Mouse (Mus musculus) forebrain, postnatal 0 days (tissue): ENCODE measurements around the gene Ptprd. TPM values are rescaled to one million over a fixed set of nuclear protein-coding genes. Genes with fewer than 3 reads are reported as not detected.

Experiments used
- ATAC-seq: fragments of 200-750 bp; cut with Nextera tagmentation; 2 replicates; pipeline ENCODE4 v1.8.0; 2017; ENCODE audit warnings: mild to moderate bottlenecking, moderate library complexity
- DNase-seq: peaks from one replicate; pipeline ENCODE4 v3.0.0-alpha.2; 2015
- H3K27ac ChIP-seq: fragments of 300-500 bp; sonication (generic); 2 replicates; pipeline ENCODE4 v1.5.1; 2014; ENCODE audit warnings: low read depth, mild to moderate bottlenecking, antibody characterized with exemption, low read length, moderate library complexity, mixed read lengths
- H3K27me3 ChIP-seq: fragments of 300-500 bp; sonication (generic); 2 replicates; pipeline ENCODE4 v1.6.1; 2014; ENCODE audit warnings: mild to moderate bottlenecking, low read length, mixed read lengths; ENCODE audit not compliant: insufficient read depth
- H3K36me3 ChIP-seq: fragments of 300-500 bp; sonication (generic); 2 replicates; pipeline ENCODE4 v1.6.1; 2014; ENCODE audit warnings: mild to moderate bottlenecking, moderate library complexity; ENCODE audit not compliant: insufficient read depth
- H3K4me1 ChIP-seq: fragments of 300-500 bp; sonication (generic); 2 replicates; pipeline ENCODE4 v1.6.1; 2014; ENCODE audit warnings: antibody characterized with exemption; ENCODE audit not compliant: insufficient read depth
- H3K4me2 ChIP-seq: fragments of 300-500 bp; sonication (generic); 2 replicates; pipeline ENCODE4 v1.6.1; 2014; ENCODE audit warnings: low read depth, mild to moderate bottlenecking, moderate library complexity
- H3K4me3 ChIP-seq: fragments of 300-500 bp; sonication (generic); 2 replicates; pipeline ENCODE4 v1.5.1; 2014; ENCODE audit warnings: low read depth, low read length, mixed read lengths
- H3K9ac ChIP-seq: fragments of 300-500 bp; sonication (generic); 2 replicates; pipeline ENCODE4 v1.6.1; 2014; ENCODE audit warnings: mild to moderate bottlenecking
- H3K9me3 ChIP-seq: fragments of 300-500 bp; sonication (generic); 2 replicates; pipeline ENCODE4 v1.6.1; 2016; ENCODE audit warnings: low read length
- CTCF ChIP-seq: sonication (generic); IDR thresholded peaks from 2 replicates; pipeline ENCODE4 v1.5.1; 2016; ENCODE audit warnings: antibody characterized with exemption, control low read depth, low read depth
- WGBS: fragments of 180-500 bp; shearing (Covaris S2); extraction: QIAGEN DNeasy Blood & Tissue Kit; methylation state at CpG from one replicate; pipeline ENCODE4 v1.1.7; 2014; 5-methylcytosine and 5-hydroxymethylcytosine counted together
- polyA plus RNA-seq: library from polyadenylated mRNA; unstranded; fragments of >200 nt; fragmentation: Nextera tagmentation; extraction: Ambion mirVana; gene quantifications from 2 replicates; pipeline ENCODE4 v1.2.1, GENCODE M21; 2015
- total RNA-seq: library from RNA; depleted of rRNA; stranded (reverse); fragments of >200 nt; gene quantifications from 2 replicates; pipeline ENCODE4 v1.2.3, GENCODE M21; 2014

The Ptprd gene
- total and polyA plus RNA-seq, 2 experiments from 2014 or later, result 58.3 to 120 TPM

- Histone ChIP-seq H3K4me3 (no peak overlapping the region), H3K9ac (no peak overlapping the region), H3K27me3 (no peaks in the 10 kb centered on the region), H3K27ac (no peak overlapping the region), H3K4me1 (no peaks in the 10 kb centered on the region), H3K9me3 (no peaks in the 10 kb centered on the region), H3K4me2 (no peak overlapping the region), H3K36me3 (no peaks in the 10 kb centered on the region)
- ATAC-seq (no peak), DNase-seq (no peak)
- WGBS, result 80% methylated on average over 3 of the region's 3 CpGs
- no peak for TF ChIP-seq CTCF
Observed at GRCm38 (mm10) chr4:76297375-76297774, 1914.4 kb downstream of the Ptprd start.

GRCm38 (mm10) chr4:76292733-76293357 lies 1918.9 kb downstream of the Ptprd start:
- Histone ChIP-seq H3K4me2 (no peak overlapping the region), H3K9ac (no peak overlapping the region), H3K4me1 (no peaks in the 10 kb centered on the region), H3K27ac (no peak overlapping the region), H3K4me3 (no peak overlapping the region), H3K27me3 (no peaks in the 10 kb centered on the region), H3K9me3 (no peaks in the 10 kb centered on the region), H3K36me3 (no peaks in the 10 kb centered on the region)
- ATAC-seq, result peak; percentile 47; the same call in 1 of the 2 replicates
- no peak for TF ChIP-seq CTCF
- WGBS, result 61% methylated on average over 8 of the region's 8 CpGs
- DNase-seq, result no peak

GRCm38 (mm10) chr4:76290484-76290818 lies 1921.3 kb downstream of the Ptprd start:
- Histone ChIP-seq H3K4me3 (no peak overlapping the region), H3K27me3 (no peaks in the 10 kb centered on the region), H3K9me3 (no peaks in the 10 kb centered on the region), H3K4me2 (no peak overlapping the region), H3K27ac (no peak overlapping the region), H3K9ac (no peak overlapping the region), H3K4me1 (peaks cover 11% of the 10 kb centered on the region), H3K36me3 (no peaks in the 10 kb centered on the region)
- no peak for TF ChIP-seq CTCF
- ATAC-seq (no peak), DNase-seq (no peak)
- WGBS, result 46% methylated on average over 1 of the region's 1 CpGs

GRCm38 (mm10) chr4:76289612-76290483 lies 1921.9 kb downstream of the Ptprd start:
- 40% methylated on average over 12 of the region's 12 CpGs for WGBS
- DNase-seq, result no peak
- no peak for TF ChIP-seq CTCF

GRCm38 (mm10) chr4:76286016-76286415 lies 1925.7 kb downstream of the Ptprd start:
- Histone ChIP-seq H3K36me3 (no peaks in the 10 kb centered on the region), H3K4me3 (no peak overlapping the region), H3K9me3 (no peaks in the 10 kb centered on the region), H3K9ac (no peak overlapping the region), H3K4me1 (peaks cover 12% of the 10 kb centered on the region), H3K27ac (no peak overlapping the region), H3K4me2 (no peak overlapping the region), H3K27me3 (no peaks in the 10 kb centered on the region)
- DNase-seq (peak; percentile 50), ATAC-seq (no peak)
- 18% methylated on average over 2 of the region's 2 CpGs for WGBS
- no peak for TF ChIP-seq CTCF

More at GRCm38 (mm10) chr4:76289612-76290483, 1921.9 kb downstream of the Ptprd start:
- Histone ChIP-seq H3K4me3 (no peak overlapping the region), H3K27me3 (no peaks in the 10 kb centered on the region), H3K4me1 (peaks cover 12% of the 10 kb centered on the region), H3K4me2 (no peak overlapping the region), H3K27ac (no peak overlapping the region), H3K9me3 (no peaks in the 10 kb centered on the region), H3K9ac (no peak overlapping the region), H3K36me3 (no peaks in the 10 kb centered on the region)
- ATAC-seq, result no peak

- 17% methylated on average over 4 of the region's 4 CpGs for WGBS
- Histone ChIP-seq H3K9ac (no peak overlapping the region), H3K27ac (no peak overlapping the region), H3K27me3 (no peaks in the 10 kb centered on the region), H3K4me3 (no peak overlapping the region), H3K4me1 (peaks cover 12% of the 10 kb centered on the region), H3K4me2 (no peak overlapping the region), H3K36me3 (no peaks in the 10 kb centered on the region), H3K9me3 (no peaks in the 10 kb centered on the region)
- DNase-seq, result no peak
- no peak for ATAC-seq
- TF ChIP-seq CTCF, result no peak
Observed at GRCm38 (mm10) chr4:76282886-76283285, 1928.9 kb downstream of the Ptprd start.

- no peak for TF ChIP-seq CTCF
- WGBS, result 92% methylated on average over 4 of the region's 4 CpGs
- no peak for DNase-seq
Observed at GRCm38 (mm10) chr4:76262727-76263126, 1949.0 kb downstream of the Ptprd start.

More at GRCm38 (mm10) chr4:76262727-76263126, 1949.0 kb downstream of the Ptprd start:
- Histone ChIP-seq H3K4me2 (no peak overlapping the region), H3K9ac (no peak overlapping the region), H3K4me3 (no peak overlapping the region), H3K9me3 (no peaks in the 10 kb centered on the region), H3K36me3 (no peaks in the 10 kb centered on the region), H3K27me3 (no peaks in the 10 kb centered on the region), H3K27ac (no peak overlapping the region), H3K4me1 (no peaks in the 10 kb centered on the region)
- ATAC-seq, result no peak
